Mouse (Mus musculus): ENCODE measurements around the gene Banp. TPM values are rescaled to one million over a fixed set of nuclear protein-coding genes. Genes with fewer than 3 reads are reported as not detected.

Gene Banp
- polyA plus RNA-seq, 2 experiments, result 33.2 to 97.7 TPM

GRCm38 (mm10) chr8:121992911-121993310, 43.4 kb downstream of the Banp start:
- WGBS, result 79% methylated on average over 4 of the region's 4 CpGs

GRCm38 (mm10) chr8:121995112-121995511, 45.6 kb downstream of the Banp start:
- ATAC-seq (ENCODE audit: low FRiP score, low read depth) (no peak), DNase-seq (ENCODE audit: low spot score) (no peak)
- H3K36me3 ChIP-seq (ENCODE audit: control insufficient read depth, insufficient read depth, low read length), result peaks cover 82% of the 10 kb centered on the region
- H3K4me2 ChIP-seq (replicated peaks; ENCODE audit: low read depth, low read length, severe bottlenecking), result no peak overlapping the region
- no peak overlapping the region for H3K27ac ChIP-seq (replicated peaks; ENCODE audit: low read depth, low read length)
- H3K9me3 ChIP-seq (ENCODE audit: control insufficient read depth, low read length), result no peaks in the 10 kb centered on the region
- H3K4me1 ChIP-seq (ENCODE audit: control insufficient read depth, insufficient read depth, low read length), result no peaks in the 10 kb centered on the region
- no peak overlapping the region for H3K9ac ChIP-seq (ENCODE audit: low read depth, low read length, severe bottlenecking)
- TF ChIP-seq POLR2A (IDR thresholded peaks at IDR 0.05; ENCODE audit: borderline replicate concordance, extremely low read depth, insufficient read depth, insufficient read length), result no peak
- no peaks in the 10 kb centered on the region for H3K27me3 ChIP-seq (ENCODE audit: control insufficient read depth, insufficient read depth, low read length)
- H3K4me3 ChIP-seq (replicated peaks; ENCODE audit: low read length), result no peak overlapping the region
- 69% methylated on average over 4 of the region's 4 CpGs for WGBS

More at GRCm38 (mm10) chr8:121992911-121993310, 43.4 kb downstream of the Banp start:
- TF ChIP-seq POLR2A (IDR thresholded peaks at IDR 0.05; ENCODE audit: borderline replicate concordance, extremely low read depth, insufficient read depth, insufficient read length), result no peak
- no peak overlapping the region for H3K9ac ChIP-seq (ENCODE audit: low read depth, low read length, severe bottlenecking)
- H3K4me3 ChIP-seq (replicated peaks; ENCODE audit: low read length), result no peak overlapping the region
- H3K4me1 ChIP-seq (ENCODE audit: control insufficient read depth, insufficient read depth, low read length), result no peaks in the 10 kb centered on the region
- H3K27ac ChIP-seq (replicated peaks; ENCODE audit: low read depth, low read length), result no peak overlapping the region
- no peaks in the 10 kb centered on the region for H3K27me3 ChIP-seq (ENCODE audit: control insufficient read depth, insufficient read depth, low read length)
- peaks cover 77% of the 10 kb centered on the region for H3K36me3 ChIP-seq (ENCODE audit: control insufficient read depth, insufficient read depth, low read length)
- DNase-seq (ENCODE audit: low spot score) (no peak), ATAC-seq (ENCODE audit: low FRiP score, low read depth) (no peak)
- no peaks in the 10 kb centered on the region for H3K9me3 ChIP-seq (ENCODE audit: control insufficient read depth, low read length)
- no peak overlapping the region for H3K4me2 ChIP-seq (replicated peaks; ENCODE audit: low read depth, low read length, severe bottlenecking)

GRCm38 (mm10) chr8:121995895-121996294, 46.3 kb downstream of the Banp start:
- H3K4me2 ChIP-seq (replicated peaks; ENCODE audit: low read depth, low read length, severe bottlenecking), result no peak overlapping the region
- WGBS, result 89% methylated on average over 3 of the region's 3 CpGs
- TF ChIP-seq POLR2A (IDR thresholded peaks at IDR 0.05; ENCODE audit: borderline replicate concordance, extremely low read depth, insufficient read depth, insufficient read length), result no peak
- DNase-seq (ENCODE audit: low spot score) (no peak), ATAC-seq (ENCODE audit: low FRiP score, low read depth) (no peak)
- H3K4me3 ChIP-seq (replicated peaks; ENCODE audit: low read length), result no peak overlapping the region
- no peaks in the 10 kb centered on the region for H3K4me1 ChIP-seq (ENCODE audit: control insufficient read depth, insufficient read depth, low read length)
- no peaks in the 10 kb centered on the region for H3K27me3 ChIP-seq (ENCODE audit: control insufficient read depth, insufficient read depth, low read length)
- H3K9ac ChIP-seq (ENCODE audit: low read depth, low read length, severe bottlenecking), result no peak overlapping the region
- peaks cover 79% of the 10 kb centered on the region for H3K36me3 ChIP-seq (ENCODE audit: control insufficient read depth, insufficient read depth, low read length)
- no peak overlapping the region for H3K27ac ChIP-seq (replicated peaks; ENCODE audit: low read depth, low read length)
- H3K9me3 ChIP-seq (ENCODE audit: control insufficient read depth, low read length), result no peaks in the 10 kb centered on the region

GRCm38 (mm10) chr8:121998631-121999030, 49.1 kb downstream of the Banp start:
- Histone ChIP-seq H3K4me3 (replicated peaks; ENCODE audit: low read length) (no peak overlapping the region), H3K4me1 (ENCODE audit: control insufficient read depth, insufficient read depth, low read length) (no peaks in the 10 kb centered on the region), H3K27ac (replicated peaks; ENCODE audit: low read depth, low read length) (no peak overlapping the region), H3K4me2 (replicated peaks; ENCODE audit: low read depth, low read length, severe bottlenecking) (no peak overlapping the region), H3K9ac (ENCODE audit: low read depth, low read length, severe bottlenecking) (no peak overlapping the region), H3K36me3 (ENCODE audit: control insufficient read depth, insufficient read depth, low read length) (peaks cover 81% of the 10 kb centered on the region), H3K9me3 (ENCODE audit: control insufficient read depth, low read length) (no peaks in the 10 kb centered on the region), H3K27me3 (ENCODE audit: control insufficient read depth, insufficient read depth, low read length) (no peaks in the 10 kb centered on the region)
- WGBS, result 100% methylated on average over 4 of the region's 4 CpGs
- DNase-seq (ENCODE audit: low spot score) (no peak), ATAC-seq (ENCODE audit: low FRiP score, low read depth) (no peak)
- TF ChIP-seq POLR2A (IDR thresholded peaks at IDR 0.05; ENCODE audit: borderline replicate concordance, extremely low read depth, insufficient read depth, insufficient read length), result no peak

GRCm38 (mm10) chr8:121999211-121999610, 49.7 kb downstream of the Banp start:
- 84% methylated on average over 5 of the region's 5 CpGs for WGBS
- Histone ChIP-seq H3K9ac (ENCODE audit: low read depth, low read length, severe bottlenecking) (no peak overlapping the region), H3K4me2 (replicated peaks; ENCODE audit: low read depth, low read length, severe bottlenecking) (no peak overlapping the region), H3K36me3 (ENCODE audit: control insufficient read depth, insufficient read depth, low read length) (peaks cover 83% of the 10 kb centered on the region), H3K9me3 (ENCODE audit: control insufficient read depth, low read length) (no peaks in the 10 kb centered on the region), H3K27ac (replicated peaks; ENCODE audit: low read depth, low read length) (no peak overlapping the region), H3K27me3 (ENCODE audit: control insufficient read depth, insufficient read depth, low read length) (no peaks in the 10 kb centered on the region), H3K4me1 (ENCODE audit: control insufficient read depth, insufficient read depth, low read length) (no peaks in the 10 kb centered on the region), H3K4me3 (replicated peaks; ENCODE audit: low read length) (no peak overlapping the region)
- ATAC-seq (ENCODE audit: low FRiP score, low read depth) (no peak), DNase-seq (ENCODE audit: low spot score) (no peak)
- no peak for TF ChIP-seq POLR2A (IDR thresholded peaks at IDR 0.05; ENCODE audit: borderline replicate concordance, extremely low read depth, insufficient read depth, insufficient read length)
